Mouse (Mus musculus): ENCODE results near the gene Aff2. TPM values are rescaled to one million over a fixed set of nuclear protein-coding genes. Genes with fewer than 3 reads are reported as not detected.
A peak's percentile ranks its signal among the peaks of the same experiment; 100 is the strongest.

The Aff2 gene
- polyA plus RNA-seq, 1 experiment from 2014 or later: 16.1 TPM

DNA sequence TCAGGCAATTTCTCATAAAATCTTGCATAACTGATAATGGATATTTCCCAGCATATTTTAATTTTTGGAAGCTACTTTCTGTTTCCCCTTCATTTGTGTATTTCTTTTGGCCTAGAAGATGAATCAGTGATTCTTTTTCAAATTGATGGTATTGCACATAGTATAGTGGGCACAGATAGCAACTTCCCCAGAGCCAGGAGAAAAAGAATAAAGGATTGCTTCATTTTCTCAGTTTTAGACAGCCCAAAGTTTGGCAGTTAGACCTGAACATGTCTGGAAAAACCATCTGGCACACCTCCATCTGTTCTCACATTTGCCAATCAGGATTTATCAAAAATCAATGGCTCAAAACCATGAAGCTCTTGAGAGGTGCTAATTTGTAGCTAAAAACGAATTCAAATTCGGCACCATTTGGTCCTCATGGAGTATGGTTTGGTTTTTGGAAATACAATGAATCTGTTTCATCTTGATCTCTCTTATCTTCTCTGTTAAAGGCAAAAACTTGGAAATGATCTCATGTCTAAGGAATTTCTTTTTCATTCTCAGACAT, 441.9 kb downstream of the Aff2 start:
- no peaks in the 10 kb centered on the region for H3K9me3 ChIP-seq
- no peak overlapping the region for H3K4me3 ChIP-seq
- H3K4me1 ChIP-seq: no peaks in the 10 kb centered on the region
- no peak overlapping the region for H3K9ac ChIP-seq (replicated peaks)
- WGBS: 62% methylated on average over 2 of the region's 2 CpGs
- H3K27me3 ChIP-seq: no peaks in the 10 kb centered on the region
- no peaks in the 10 kb centered on the region for H3K36me3 ChIP-seq
- peak overlapping the region; percentile 56 for H3K27ac ChIP-seq (replicated peaks)
- H3K4me2 ChIP-seq (replicated peaks): no peak overlapping the region
- ATAC-seq (replicated peaks): peak; percentile 87

GRCm38 (mm10) chrX:69802481-69802880, 442.4 kb downstream of the Aff2 start:
- H3K27ac ChIP-seq (replicated peaks): peak overlapping the region; percentile 56
- no peaks in the 10 kb centered on the region for H3K9me3 ChIP-seq
- H3K4me1 ChIP-seq: no peaks in the 10 kb centered on the region
- ATAC-seq (replicated peaks): peak; percentile 69
- H3K4me3 ChIP-seq: no peak overlapping the region
- H3K9ac ChIP-seq (replicated peaks): no peak overlapping the region
- 57% methylated on average over 3 of the region's 3 CpGs for WGBS
- no peaks in the 10 kb centered on the region for H3K27me3 ChIP-seq
- H3K36me3 ChIP-seq: no peaks in the 10 kb centered on the region
- no peak overlapping the region for H3K4me2 ChIP-seq (replicated peaks)

- peak; percentile 55 for ATAC-seq (replicated peaks)
- Histone ChIP-seq H3K4me1 (no peaks in the 10 kb centered on the region), H3K4me3 (no peak overlapping the region), H3K27me3 (no peaks in the 10 kb centered on the region), H3K9me3 (no peaks in the 10 kb centered on the region), H3K27ac (replicated peaks) (no peak overlapping the region), H3K4me2 (replicated peaks) (no peak overlapping the region), H3K36me3 (no peaks in the 10 kb centered on the region), H3K9ac (replicated peaks) (no peak overlapping the region)
- 50% methylated on average over 4 of the region's 4 CpGs for WGBS
Observed at GRCm38 (mm10) chrX:69811798-69812197, 451.7 kb downstream of the Aff2 start.

DNA sequence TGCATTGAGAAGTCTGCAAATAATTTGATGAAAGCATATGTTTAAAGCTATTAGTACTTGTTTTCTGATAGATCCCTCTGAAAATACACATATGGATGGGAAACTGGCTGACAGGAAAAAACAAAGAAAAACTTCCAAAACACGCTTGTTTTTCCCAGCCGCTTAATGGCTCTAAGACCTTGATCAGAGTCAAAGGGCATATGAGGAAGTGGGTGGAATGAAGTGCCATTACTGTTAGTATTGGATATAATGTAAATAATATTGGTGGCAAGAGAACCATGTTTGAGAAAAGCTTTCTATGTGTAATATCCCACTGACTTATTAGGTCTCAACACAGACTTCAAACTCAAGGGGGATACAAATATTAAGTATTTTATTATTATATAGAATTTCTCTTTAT, 455.0 kb downstream of the Aff2 start:
- Histone ChIP-seq H3K9ac (replicated peaks) (no peak overlapping the region), H3K4me3 (no peak overlapping the region), H3K36me3 (no peaks in the 10 kb centered on the region), H3K4me2 (replicated peaks) (no peak overlapping the region), H3K27ac (replicated peaks) (no peak overlapping the region), H3K4me1 (no peaks in the 10 kb centered on the region), H3K27me3 (no peaks in the 10 kb centered on the region), H3K9me3 (no peaks in the 10 kb centered on the region)
- WGBS: 78% methylated on average over 2 of the region's 2 CpGs
- ATAC-seq (replicated peaks): no peak

DNA sequence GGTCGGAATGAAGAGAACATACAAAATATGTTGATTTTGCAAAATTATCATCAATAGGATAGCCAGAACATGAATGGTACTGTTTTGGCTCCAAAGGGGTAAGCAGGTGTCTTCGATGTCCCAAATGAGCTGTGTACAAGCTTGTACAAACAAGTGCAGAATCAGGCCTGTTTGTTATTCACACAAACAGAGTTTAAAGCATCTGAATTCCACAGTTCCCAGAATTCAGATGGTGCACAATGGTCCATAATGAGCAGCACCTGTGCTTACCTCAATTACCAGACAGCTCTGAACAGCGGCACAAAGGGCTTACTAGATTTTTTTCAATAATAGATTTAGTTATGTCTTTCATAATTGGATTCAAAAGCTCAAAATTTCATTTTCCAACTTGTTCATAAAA, 457.6 kb downstream of the Aff2 start:
- ATAC-seq (replicated peaks): peak; percentile 58; the same call in 1 of the 2 replicates
- no peaks in the 10 kb centered on the region for H3K36me3 ChIP-seq
- H3K4me2 ChIP-seq (replicated peaks): no peak overlapping the region
- no peak overlapping the region for H3K9ac ChIP-seq (replicated peaks)
- no peak overlapping the region for H3K4me3 ChIP-seq
- H3K27ac ChIP-seq (replicated peaks): no peak overlapping the region
- WGBS: 57% methylated on average over 3 of the region's 3 CpGs
- no peaks in the 10 kb centered on the region for H3K4me1 ChIP-seq
- H3K9me3 ChIP-seq: no peaks in the 10 kb centered on the region
- H3K27me3 ChIP-seq: no peaks in the 10 kb centered on the region

GRCm38 (mm10) chrX:69818188-69818587, 458.1 kb downstream of the Aff2 start:
- H3K27ac ChIP-seq (replicated peaks): no peak overlapping the region
- ATAC-seq (replicated peaks): no peak
- WGBS: 40% methylated on average over 5 of the region's 5 CpGs

DNA sequence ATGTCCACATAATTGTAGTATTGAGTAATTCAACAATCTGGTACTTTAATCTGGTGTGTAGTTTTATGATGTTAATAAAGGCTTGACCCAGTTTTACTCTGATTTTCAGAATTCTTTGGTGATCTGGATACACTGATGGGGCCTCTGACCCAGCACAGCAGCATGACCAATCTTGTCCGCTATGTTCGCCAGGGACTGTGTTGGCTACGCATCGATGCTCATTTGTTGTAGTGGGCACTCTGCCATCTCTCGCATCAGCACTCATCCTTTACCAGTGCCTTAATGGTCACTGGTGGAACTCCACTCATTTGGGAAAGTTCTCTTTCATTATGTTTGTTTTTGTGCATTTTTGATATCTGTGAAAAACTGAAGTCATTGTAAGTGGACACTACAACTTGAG, 507.5 kb downstream of the Aff2 start:
- Histone ChIP-seq H3K9me3 (no peaks in the 10 kb centered on the region), H3K4me1 (no peaks in the 10 kb centered on the region), H3K4me2 (replicated peaks) (no peak overlapping the region), H3K36me3 (no peaks in the 10 kb centered on the region), H3K9ac (replicated peaks) (no peak overlapping the region), H3K27me3 (no peaks in the 10 kb centered on the region), H3K4me3 (no peak overlapping the region), H3K27ac (replicated peaks) (no peak overlapping the region)
- 79% methylated on average over 5 of the region's 5 CpGs for WGBS
- no peak for ATAC-seq (replicated peaks)

More at GRCm38 (mm10) chrX:69818188-69818587, 458.1 kb downstream of the Aff2 start:
- H3K4me3 ChIP-seq: no peak overlapping the region
- no peaks in the 10 kb centered on the region for H3K4me1 ChIP-seq
- no peaks in the 10 kb centered on the region for H3K36me3 ChIP-seq
- H3K4me2 ChIP-seq (replicated peaks): no peak overlapping the region
- H3K9me3 ChIP-seq: no peaks in the 10 kb centered on the region
- no peak overlapping the region for H3K9ac ChIP-seq (replicated peaks)
- H3K27me3 ChIP-seq: no peaks in the 10 kb centered on the region

DNA sequence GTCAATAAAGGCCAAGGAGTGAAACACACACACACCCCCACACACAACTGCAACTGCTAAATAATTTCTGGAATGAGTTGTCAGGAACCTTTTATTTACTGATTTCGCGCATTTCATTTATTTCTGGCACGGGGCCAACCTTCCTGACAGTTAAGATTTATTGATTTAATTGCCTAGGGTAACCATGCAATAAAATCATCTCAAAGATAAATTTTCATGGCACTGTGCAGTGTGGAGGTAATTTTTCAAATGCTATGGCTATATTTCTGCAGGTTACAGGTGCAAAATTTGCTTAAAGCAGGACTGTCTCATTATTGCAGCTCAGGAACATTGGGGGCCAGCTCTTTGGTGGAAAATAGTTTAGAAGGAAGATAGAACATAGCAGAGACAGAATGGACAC, 531.6 kb downstream of the Aff2 start:
- Histone ChIP-seq H3K27me3 (no peaks in the 10 kb centered on the region), H3K4me1 (no peaks in the 10 kb centered on the region), H3K27ac (replicated peaks) (no peak overlapping the region), H3K9me3 (no peaks in the 10 kb centered on the region), H3K36me3 (no peaks in the 10 kb centered on the region), H3K9ac (replicated peaks) (no peak overlapping the region), H3K4me3 (no peak overlapping the region), H3K4me2 (replicated peaks) (no peak overlapping the region)
- WGBS: 51% methylated on average over 3 of the region's 3 CpGs
- ATAC-seq (replicated peaks): no peak

All from forebrain, embryonic 15.5 days (tissue).